Mouse (Mus musculus): ENCODE data around the gene Zw10. TPM values are rescaled to one million over a fixed set of nuclear protein-coding genes. Genes with fewer than 3 reads are reported as not detected.

The Zw10 gene
- 10 to 100 TPM; 15.9 to 17.6 TPM for total RNA-seq (2021)

- DNase-seq (ENCODE audit: low spot score in 2 of 2) = peak; percentile 95 to 98
- intact Hi-C loops (cut with DNase I) = loop anchor here (10.0 kb wide), 1 partner anchor 161 kb away; no protein-coding TSS in a partner anchor
Observed at GRCm38 (mm10) chr9:49055333-49056205, at the start of gene Zw10. TSS of gene Zw10 (plus strand) at chr9:49055613.

GRCm38 (mm10) chr9:49015824-49016223 is 39.6 kb upstream of the Zw10 start:
- intact Hi-C loops (cut with DNase I) = no loop called here
- no peak for DNase-seq (ENCODE audit: low spot score in 2 of 2)

- no peak for DNase-seq (ENCODE audit: low spot score in 2 of 2)
- intact Hi-C loops (cut with DNase I) = no loop called here
Observed at GRCm38 (mm10) chr9:49021289-49021688, 34.1 kb upstream of the Zw10 start.

GRCm38 (mm10) chr9:49023956-49024355 is 31.5 kb upstream of the Zw10 start:
- DNase-seq (ENCODE audit: low spot score in 2 of 2) = no peak

GRCm38 (mm10) chr9:49024529-49024928 is 30.9 kb upstream of the Zw10 start:
- no peak for DNase-seq (ENCODE audit: low spot score in 2 of 2)
- intact Hi-C loops (cut with DNase I) = no loop called here

More at GRCm38 (mm10) chr9:49023956-49024355, 31.5 kb upstream of the Zw10 start:
- intact Hi-C loops (cut with DNase I) = no loop called here

GRCm38 (mm10) chr9:49034764-49035163 is 20.6 kb upstream of the Zw10 start:
- peak; percentile 11 to 69 for DNase-seq (ENCODE audit: low spot score in 2 of 2)
- intact Hi-C loops (cut with DNase I) = no loop called here

- intact Hi-C loops (cut with DNase I) = loop anchor here (1.0 to 10.0 kb wide), 2 partner anchors 156 to 405 kb away; no protein-coding TSS in a partner anchor
- no peak for DNase-seq (ENCODE audit: low spot score in 2 of 2)
Observed at GRCm38 (mm10) chr9:49050901-49051300, 4.5 kb upstream of the Zw10 start.

GRCm38 (mm10) chr9:49051349-49051748 is 4.1 kb upstream of the Zw10 start:
- intact Hi-C loops (cut with DNase I) = loop anchor here (1.0 to 10.0 kb wide), 2 partner anchors 157 to 405 kb away; no protein-coding TSS in a partner anchor

GRCm38 (mm10) chr9:49054028-49054427 is 1.4 kb upstream of the Zw10 start:
- DNase-seq (ENCODE audit: low spot score in 2 of 2) = no peak
- intact Hi-C loops (cut with DNase I) = loop anchor here (10.0 kb wide), 1 partner anchor 159 kb away; no protein-coding TSS in a partner anchor

More at GRCm38 (mm10) chr9:49051349-49051748, 4.1 kb upstream of the Zw10 start:
- peak; percentile 62 to 73 for DNase-seq (ENCODE audit: low spot score in 2 of 2)

- DNase-seq (ENCODE audit: low spot score in 2 of 2) = no peak
- intact Hi-C loops (cut with DNase I) = no loop called here
Observed at GRCm38 (mm10) chr9:49076847-49077246, 21.4 kb downstream of the Zw10 start.

- intact Hi-C loops (cut with DNase I) = loop anchor here (1.0 to 5.0 kb wide), 2 partner anchors 166 to 408 kb away; no protein-coding TSS in a partner anchor
Observed at GRCm38 (mm10) chr9:49081107-49081506, 25.7 kb downstream of the Zw10 start, which contains the start of gene Tmprss5. TSS of gene Tmprss5 (plus strand) at chr9:49081260.

GRCm38 (mm10) chr9:49081561-49081960 is 26.1 kb downstream of the Zw10 start:
- intact Hi-C loops (cut with DNase I) = loop anchor here (1.0 to 5.0 kb wide), 2 partner anchors 166 to 408 kb away; no protein-coding TSS in a partner anchor
- DNase-seq (ENCODE audit: low spot score in 2 of 2) = peak; percentile 79

More at GRCm38 (mm10) chr9:49081107-49081506, 25.7 kb downstream of the Zw10 start, which contains the start of gene Tmprss5:
- no peak for DNase-seq (ENCODE audit: low spot score in 2 of 2)

GRCm38 (mm10) chr9:49087317-49087716 is 31.9 kb downstream of the Zw10 start:
- intact Hi-C loops (cut with DNase I) = no loop called here
- no peak for DNase-seq (ENCODE audit: low spot score in 2 of 2)

- no peak for DNase-seq (ENCODE audit: low spot score in 2 of 2)
- intact Hi-C loops (cut with DNase I) = no loop called here
Observed at GRCm38 (mm10) chr9:49098871-49099270, 43.5 kb downstream of the Zw10 start.

- intact Hi-C loops (cut with DNase I) = no loop called here
- no peak for DNase-seq (ENCODE audit: low spot score in 2 of 2)
Observed at GRCm38 (mm10) chr9:49102328-49102727, 46.9 kb downstream of the Zw10 start.

GRCm38 (mm10) chr9:49109101-49109500 is 53.7 kb downstream of the Zw10 start:
- intact Hi-C loops (cut with DNase I) = no loop called here

GRCm38 (mm10) chr9:49110476-49111220 is 55.2 kb downstream of the Zw10 start:
- no peak for DNase-seq (ENCODE audit: low spot score in 2 of 2)
- intact Hi-C loops (cut with DNase I) = no loop called here

More at GRCm38 (mm10) chr9:49109101-49109500, 53.7 kb downstream of the Zw10 start:
- no peak for DNase-seq (ENCODE audit: low spot score in 2 of 2)

- DNase-seq (ENCODE audit: low spot score in 2 of 2) = no peak
- intact Hi-C loops (cut with DNase I) = no loop called here
Observed at GRCm38 (mm10) chr9:49111296-49111695, 55.9 kb downstream of the Zw10 start.

GRCm38 (mm10) chr9:49118271-49118825 is 62.9 kb downstream of the Zw10 start:
- intact Hi-C loops (cut with DNase I) = no loop called here
- DNase-seq (ENCODE audit: low spot score in 2 of 2) = no peak

- intact Hi-C loops (cut with DNase I) = no loop called here
- no peak for DNase-seq (ENCODE audit: low spot score in 2 of 2)
Observed at GRCm38 (mm10) chr9:49119759-49120158, 64.3 kb downstream of the Zw10 start.

Data from left cerebral cortex, postnatal 25 days (tissue).